Mouse (Mus musculus): ENCODE data around the gene Neurog1.

GRCm38 (mm10) chr13:56279439-56279838, 27.5 kb upstream of the Neurog1 start:
- TF ChIP-seq CTCF (conservative IDR thresholded peaks at IDR 0.05; ENCODE audit: insufficient read depth, insufficient read length, low read depth, low read length), result peak; percentile 86
- no peak for TF ChIP-seq POLR2A (IDR thresholded peaks at IDR 0.05; ENCODE audit: low read depth, low read length)
